7 mouse cellular contexts compared by ENCODE assay signal in the genomic region with DNA sequence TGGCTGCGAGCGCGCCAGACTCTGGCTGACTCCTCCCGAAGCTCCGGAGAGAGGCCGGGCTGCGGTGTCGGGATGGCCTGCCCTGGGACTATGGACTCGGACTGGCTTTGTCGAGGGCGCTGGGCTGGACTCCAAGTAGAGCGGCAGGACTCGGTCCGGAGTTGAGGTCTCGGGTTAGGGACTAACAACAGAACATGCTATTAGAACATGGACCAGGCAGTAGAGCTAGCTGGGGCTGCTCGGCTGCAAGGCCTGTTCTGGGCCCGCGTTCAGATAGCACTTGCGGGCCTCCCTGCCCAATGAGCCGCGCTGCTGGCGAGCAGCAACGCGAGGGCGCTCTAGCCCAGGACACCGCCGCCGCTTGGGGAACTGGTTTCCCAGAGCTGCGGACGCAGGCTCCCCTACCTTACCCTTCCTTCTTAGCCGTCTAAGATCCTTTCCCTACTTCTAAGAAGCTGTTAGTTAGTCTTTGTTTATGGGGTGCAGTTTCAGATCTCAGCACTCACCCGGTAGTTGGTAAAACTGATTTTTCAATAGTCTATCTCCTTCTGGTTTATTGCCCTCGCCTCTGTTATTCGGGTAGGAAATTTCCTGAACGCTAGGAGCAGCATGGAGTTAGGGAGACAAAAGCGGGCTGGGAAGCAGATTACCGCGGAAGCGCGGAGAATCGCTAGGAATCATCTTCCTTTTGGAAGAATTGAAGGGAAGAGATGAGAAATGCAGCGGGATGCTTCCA. TPM values are rescaled to one million over a fixed set of nuclear protein-coding genes. Genes with fewer than 3 reads are reported as not detected.
DNase-seq lines count a peak whose midpoint lies in the region; ATAC-seq lines count a peak whose summit lies in the region.

No protein-coding gene starts in this region.

- peak overlapping the region; percentile 96 for H3K27ac ChIP-seq in forebrain, embryonic 11.5 days (ENCODE audit: low read depth, low read length)
- no peak overlapping the region for H3K27ac ChIP-seq in intestine, embryonic 15.5 days
- H3K27ac ChIP-seq in limb, embryonic 11.5 days (replicated peaks; ENCODE audit: low read depth, low read length), result no peak overlapping the region
- no peak overlapping the region for H3K27ac ChIP-seq in neural tube, embryonic 15.5 days (replicated peaks)

- H3K9me3 ChIP-seq in forebrain, embryonic 11.5 days (ENCODE audit: control insufficient read depth, low read length), result no peaks in the 10 kb centered on the region
- H3K9me3 ChIP-seq in intestine, embryonic 15.5 days, result no peaks in the 10 kb centered on the region
- no peaks in the 10 kb centered on the region for H3K9me3 ChIP-seq in limb, embryonic 11.5 days (ENCODE audit: control insufficient read depth, low read length)
- no peaks in the 10 kb centered on the region for H3K9me3 ChIP-seq in neural tube, embryonic 15.5 days (replicated peaks)

- no peaks in the 10 kb centered on the region for H3K36me3 ChIP-seq in forebrain, embryonic 11.5 days (ENCODE audit: control insufficient read depth, insufficient read depth, low read length)
- no peaks in the 10 kb centered on the region for H3K36me3 ChIP-seq in intestine, embryonic 15.5 days
- H3K36me3 ChIP-seq in limb, embryonic 11.5 days (ENCODE audit: control insufficient read depth, insufficient read depth, low read length), result no peaks in the 10 kb centered on the region
- H3K36me3 ChIP-seq in neural tube, embryonic 15.5 days, result no peaks in the 10 kb centered on the region

- peak overlapping the region; percentile 71 for H3K4me2 ChIP-seq in forebrain, embryonic 11.5 days (ENCODE audit: low read depth, low read length, severe bottlenecking)
- peak overlapping the region; percentile 41 for H3K4me2 ChIP-seq in intestine, embryonic 15.5 days (replicated peaks)
- H3K4me2 ChIP-seq in limb, embryonic 11.5 days (ENCODE audit: low read depth, severe bottlenecking), result peak overlapping the region; percentile 14; the same call in 1 of the 2 replicates
- peak overlapping the region; percentile 47 for H3K4me2 ChIP-seq in neural tube, embryonic 15.5 days

- peak; percentile 75 for ATAC-seq in forebrain, embryonic 11.5 days (replicated peaks; ENCODE audit: low FRiP score)
- ATAC-seq in intestine, embryonic 15.5 days, result peak; percentile 93
- peak; percentile 91 for ATAC-seq in limb, embryonic 11.5 days (ENCODE audit: insufficient number of reproducible peaks, low FRiP score, low TSS enrichment, low read depth)
- peak; percentile 91 for ATAC-seq in neural tube, embryonic 15.5 days (ENCODE audit: low FRiP score)

- H3K27me3 ChIP-seq in forebrain, embryonic 11.5 days (ENCODE audit: control insufficient read depth, insufficient read depth, low read length), result peaks cover 3% of the 10 kb centered on the region; the same call in 1 of the 2 replicates
- peaks cover 48% of the 10 kb centered on the region for H3K27me3 ChIP-seq in intestine, embryonic 15.5 days (replicated peaks)
- peaks cover 56% of the 10 kb centered on the region for H3K27me3 ChIP-seq in limb, embryonic 11.5 days (ENCODE audit: control insufficient read depth, insufficient read depth, low read length)
- H3K27me3 ChIP-seq in neural tube, embryonic 15.5 days (replicated peaks), result peaks cover 65% of the 10 kb centered on the region

- under 1% methylated on average over 42 of the region's 42 CpGs for WGBS in forebrain, embryonic 11.5 days
- WGBS in intestine, embryonic 15.5 days, result under 1% methylated on average over 42 of the region's 42 CpGs
- WGBS in limb, embryonic 11.5 days, result under 1% methylated on average over 42 of the region's 42 CpGs
- under 1% methylated on average over 42 of the region's 42 CpGs for WGBS in neural tube, embryonic 15.5 days

- no peaks in the 10 kb centered on the region for H3K4me1 ChIP-seq in forebrain, embryonic 11.5 days (replicated peaks; ENCODE audit: control insufficient read depth, insufficient read depth, low read length)
- H3K4me1 ChIP-seq in intestine, embryonic 15.5 days (replicated peaks), result 0 out of 2 replicates have a peak, but pooled peaks cover 2% of the 10 kb centered on the region
- no peaks in the 10 kb centered on the region for H3K4me1 ChIP-seq in limb, embryonic 11.5 days (ENCODE audit: control insufficient read depth, insufficient read depth, low read length)
- H3K4me1 ChIP-seq in neural tube, embryonic 15.5 days, result peaks cover 4% of the 10 kb centered on the region; the same call in 1 of the 2 replicates

- H3K4me3 ChIP-seq in forebrain, embryonic 11.5 days (ENCODE audit: low read depth, low read length), result peak overlapping the region; percentile 66
- H3K4me3 ChIP-seq in intestine, embryonic 15.5 days (replicated peaks), result peak overlapping the region; percentile 9; the same call in 1 of the 2 replicates
- no peak overlapping the region for H3K4me3 ChIP-seq in limb, embryonic 11.5 days (ENCODE audit: low read depth, low read length)
- peak overlapping the region; percentile 14; the same call in 1 of the 2 replicates for H3K4me3 ChIP-seq in neural tube, embryonic 15.5 days (replicated peaks)

- peak; percentile 11 for DNase-seq in thymus, postnatal 4 days
- DNase-seq in thymus, postnatal 14 days, result no peak
- peak; percentile 88 for DNase-seq in forebrain, embryonic 11.5 days (ENCODE audit: low spot score)
- peak; percentile 84 for DNase-seq in limb, embryonic 11.5 days (ENCODE audit: low spot score)
- no peak for DNase-seq in T-cell, adult 2 months (ENCODE audit: low spot score)

- H3K9ac ChIP-seq in forebrain, embryonic 11.5 days (ENCODE audit: low read length), result peak overlapping the region; percentile 99
- no peak overlapping the region for H3K9ac ChIP-seq in intestine, embryonic 15.5 days
- H3K9ac ChIP-seq in limb, embryonic 11.5 days (ENCODE audit: low read length), result no peak overlapping the region
- H3K9ac ChIP-seq in neural tube, embryonic 15.5 days (replicated peaks), result no peak overlapping the region

RNA-seq across cellular contexts. Expression of gene Gm43517, which starts 6.5 kb away (rescaled TPM):
- 1.3 and 1.4 TPM in 2 replicates for polyA plus RNA-seq in forebrain, embryonic 11.5 days (2014; fragmentation: Nextera tagmentation; extraction: Ambion mirVana)
- polyA plus RNA-seq in intestine, embryonic 15.5 days (2015; fragmentation: Nextera tagmentation; extraction: Ambion mirVana), result not detected in 2 replicates
- polyA plus RNA-seq in limb, embryonic 11.5 days (2014; fragmentation: Nextera tagmentation; extraction: Ambion mirVana), result not detected in 2 replicates
- not detected in 2 replicates for polyA plus RNA-seq in neural tube, embryonic 15.5 days (2015; fragmentation: Nextera tagmentation; extraction: Ambion mirVana)

RNA-seq across cellular contexts. Expression of gene Foxg1, which starts 9.0 kb away (rescaled TPM):
- polyA plus RNA-seq in forebrain, embryonic 11.5 days (2014; fragmentation: Nextera tagmentation; extraction: Ambion mirVana), result 40.4 and 45.5 TPM in 2 replicates
- 0.05 TPM in 1 of 2 replicates, not detected in the other for polyA plus RNA-seq in intestine, embryonic 15.5 days (2015; fragmentation: Nextera tagmentation; extraction: Ambion mirVana)
- polyA plus RNA-seq in limb, embryonic 11.5 days (2014; fragmentation: Nextera tagmentation; extraction: Ambion mirVana), result not detected in 2 replicates
- polyA plus RNA-seq in neural tube, embryonic 15.5 days (2015; fragmentation: Nextera tagmentation; extraction: Ambion mirVana), result 0.36 TPM in 1 of 2 replicates, not detected in the other

Comparison
In these comparisons a context has a peak if more than half of its experiments do, and no peak if none do; other contexts are left out.
1. DNase-seq: peak in thymus, postnatal 4 days (single experiment), forebrain, embryonic 11.5 days (single experiment) and limb, embryonic 11.5 days (single experiment); none in thymus, postnatal 14 days (single experiment) and T-cell, adult 2 months (single experiment).
2. H3K4me2 ChIP-seq: peak in every context shown above with its lines; median percentile 71 in forebrain, embryonic 11.5 days; 47 in neural tube, embryonic 15.5 days; 41 in intestine, embryonic 15.5 days; 14 in limb, embryonic 11.5 days.
3. RNA of gene Foxg1, which starts 9.0 kb away (polyA plus RNA-seq): 40.4 to 45.5 TPM in forebrain, embryonic 11.5 days; 0.36 TPM in neural tube, embryonic 15.5 days, 0.05 TPM in intestine, embryonic 15.5 days and not detected in limb, embryonic 11.5 days; every median in the first group is over 10 times any median in the second.
4. Peak in every context shown above with its lines, with median percentiles within 50 percentile points of each other: ATAC-seq.